Mouse (Mus musculus): ENCODE data around the gene Hbb-bh1. TPM values are rescaled to one million over a fixed set of nuclear protein-coding genes. Genes with fewer than 3 reads are reported as not detected.
"Not testable (repeated sequence)": the region's sequence is repeated elsewhere in the genome, so short reads cannot be mapped to it uniquely, and the experiment has no call there.

The Hbb-bh1 gene
- polyA plus RNA-seq, 1 experiment: 2.1 TPM

DNA sequence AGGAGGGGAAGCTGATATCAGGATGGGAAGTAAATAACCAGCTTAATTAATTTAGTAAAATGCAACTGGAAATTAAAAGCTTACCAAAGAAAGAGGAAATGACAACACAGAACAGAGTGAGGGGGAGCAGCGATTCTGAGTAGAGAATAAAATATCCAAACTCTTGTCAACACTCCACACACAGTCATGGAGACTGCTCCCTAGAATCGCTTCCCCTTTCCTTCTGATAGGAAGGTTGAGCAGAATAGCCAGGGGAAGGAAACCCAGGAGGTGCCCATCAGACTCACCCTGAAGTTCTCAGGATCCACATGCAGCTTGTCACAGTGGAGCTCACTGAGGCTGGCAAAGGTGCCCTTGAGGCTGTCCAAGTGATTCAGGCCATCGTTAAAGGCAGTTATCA, 29.8 kb downstream of the Hbb-bh1 start:
- DNase-seq (ENCODE audit: extremely low spot score in 1 of 2, low spot score in 1 of 2): not testable (repeated sequence)

DNA sequence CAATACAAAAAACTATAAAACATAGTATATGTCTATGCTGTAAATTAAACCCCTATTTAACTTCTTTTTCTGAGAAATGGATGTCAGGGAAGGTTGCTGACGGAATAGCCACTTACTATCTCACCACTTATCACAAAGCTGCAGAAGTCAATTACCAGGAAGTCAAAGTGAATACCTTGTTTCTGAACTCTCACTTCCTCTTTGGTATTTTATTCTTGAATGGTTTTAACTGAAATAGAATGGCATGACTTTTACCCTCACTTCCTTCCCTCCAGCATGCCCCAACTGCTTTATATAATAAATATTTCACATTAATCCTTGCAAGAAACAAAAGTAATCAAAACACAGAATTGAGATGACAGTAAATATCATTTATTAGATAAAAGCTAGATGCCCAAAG, 30.8 kb downstream of the Hbb-bh1 start:
- no peak for DNase-seq (ENCODE audit: extremely low spot score in 1 of 2, low spot score in 1 of 2)

DNA sequence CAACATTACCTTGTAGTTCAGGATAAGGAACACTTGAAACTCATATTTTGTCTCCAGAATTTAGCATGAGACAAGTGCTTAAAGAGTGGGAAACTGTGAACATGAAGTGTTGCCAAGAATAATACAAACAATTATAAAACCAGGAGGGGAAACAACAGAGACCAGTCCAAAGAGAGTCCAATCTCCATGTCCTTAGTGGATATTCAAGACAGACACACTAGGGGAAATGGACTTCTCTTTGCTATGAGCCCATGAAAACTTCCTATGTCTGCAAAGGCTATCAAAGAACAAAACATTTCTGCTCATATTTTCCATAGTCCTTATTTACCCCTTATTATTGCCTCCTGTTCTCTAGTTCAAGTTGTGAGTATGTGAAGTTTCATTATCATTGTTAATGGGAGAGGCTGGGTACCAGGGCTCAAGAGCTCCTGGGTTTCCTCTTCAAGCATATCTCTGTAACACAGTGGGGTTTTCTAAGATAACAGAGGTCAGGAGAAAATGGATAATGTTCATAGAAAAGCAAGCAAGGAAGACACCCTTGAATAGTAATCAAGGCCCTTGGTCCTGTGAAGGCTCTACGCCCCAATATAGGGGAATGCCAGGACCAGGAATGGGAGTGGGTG, 31.6 kb downstream of the Hbb-bh1 start:
- no peak for DNase-seq (ENCODE audit: extremely low spot score in 1 of 2, low spot score in 1 of 2)

DNA sequence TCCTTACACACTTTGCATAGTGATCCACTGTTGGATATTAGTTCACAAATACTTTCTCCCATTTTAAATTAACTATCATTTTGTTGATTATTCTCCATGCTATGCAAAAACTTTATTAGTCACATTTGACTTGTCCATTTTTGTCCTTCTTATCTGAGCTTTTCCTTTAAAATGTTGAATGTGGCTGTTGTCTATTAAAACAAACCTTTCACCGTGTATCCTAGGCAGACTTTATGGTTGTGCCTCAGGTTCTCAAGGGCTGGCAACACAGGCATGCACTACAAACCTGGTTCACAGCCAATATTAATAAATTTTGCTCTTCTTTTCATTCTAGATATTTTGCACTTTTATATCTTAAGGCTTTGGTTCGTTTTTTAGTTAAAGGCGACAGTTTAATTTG, 32.2 kb downstream of the Hbb-bh1 start:
- DNase-seq (ENCODE audit: extremely low spot score in 1 of 2, low spot score in 1 of 2): no peak

DNA sequence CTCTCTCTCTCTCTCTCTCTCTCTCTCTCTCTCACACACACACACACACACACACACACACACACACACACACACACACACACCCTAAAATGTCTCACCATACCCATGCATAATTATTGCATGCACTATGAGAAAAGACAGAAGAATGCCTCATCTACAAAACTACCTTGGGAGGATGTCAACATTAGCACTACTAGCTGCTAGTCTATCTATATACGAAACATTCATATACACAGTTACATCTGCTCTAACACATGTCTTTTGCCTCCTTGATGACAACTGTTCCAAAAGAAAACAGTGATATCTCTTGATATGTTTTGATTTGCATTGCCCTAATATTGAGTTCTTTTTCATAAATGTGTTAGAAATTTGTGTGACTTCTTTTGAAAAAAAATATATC, 32.7 kb downstream of the Hbb-bh1 start:
- DNase-seq (ENCODE audit: extremely low spot score in 1 of 2, low spot score in 1 of 2): no peak

DNA sequence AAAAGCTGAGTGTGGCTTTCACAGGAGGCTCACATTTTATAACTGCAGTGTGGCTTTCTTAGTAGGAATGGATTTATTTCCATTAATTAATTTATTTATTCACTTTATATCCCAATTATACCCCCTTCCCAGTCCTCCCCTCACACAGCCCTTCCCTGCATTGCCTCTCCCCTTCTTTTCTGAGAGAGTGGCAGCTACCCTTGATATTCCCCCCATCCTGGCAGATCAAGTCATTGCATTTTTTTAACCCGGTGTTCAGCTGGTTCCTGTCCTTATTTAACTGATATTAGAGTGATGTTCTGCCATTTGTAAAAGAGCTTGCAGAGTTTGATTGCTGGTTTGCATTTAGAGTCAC, 33.2 kb downstream of the Hbb-bh1 start:
- DNase-seq (ENCODE audit: extremely low spot score in 1 of 2, low spot score in 1 of 2): no peak

DNA sequence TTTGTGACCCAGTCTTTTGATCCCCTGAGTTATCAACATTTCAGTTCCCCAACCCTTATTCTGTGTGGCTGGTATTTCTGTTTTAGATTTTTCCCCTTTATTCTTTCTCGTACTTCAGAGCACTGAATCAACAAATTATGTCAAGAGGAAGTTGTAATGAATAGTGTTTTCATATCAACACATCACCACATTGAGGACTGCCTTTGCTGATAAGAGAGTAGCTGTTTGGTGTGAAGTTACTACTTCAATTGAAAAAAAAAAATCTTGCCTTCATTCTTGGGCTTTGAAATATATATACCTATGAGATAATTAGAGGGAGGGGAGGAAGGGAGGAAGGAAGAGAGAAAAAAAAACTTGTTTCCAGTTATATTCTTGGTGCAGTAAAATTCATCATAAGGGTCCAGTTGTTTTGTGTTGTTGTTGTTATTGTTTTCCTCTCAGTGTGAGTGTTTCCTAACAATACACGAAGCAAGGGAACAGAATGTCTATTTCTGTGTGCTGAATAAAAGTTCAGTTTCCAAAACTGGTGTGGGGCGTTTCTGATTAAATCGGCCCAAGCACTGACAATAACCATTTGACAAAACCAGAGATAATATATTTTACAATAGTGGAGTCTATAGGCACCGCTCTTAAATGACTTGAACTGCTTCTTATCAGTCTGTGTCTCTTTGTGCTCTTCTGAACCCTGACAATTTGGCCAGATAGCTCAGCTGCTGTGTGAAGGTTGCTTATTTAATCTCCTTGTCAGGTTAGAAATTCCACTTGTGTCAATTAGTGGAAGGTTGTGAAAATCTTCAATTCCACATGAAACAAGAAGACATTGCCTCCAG, 33.8 kb downstream of the Hbb-bh1 start:
- DNase-seq (ENCODE audit: extremely low spot score in 1 of 2, low spot score in 1 of 2): no peak

DNA sequence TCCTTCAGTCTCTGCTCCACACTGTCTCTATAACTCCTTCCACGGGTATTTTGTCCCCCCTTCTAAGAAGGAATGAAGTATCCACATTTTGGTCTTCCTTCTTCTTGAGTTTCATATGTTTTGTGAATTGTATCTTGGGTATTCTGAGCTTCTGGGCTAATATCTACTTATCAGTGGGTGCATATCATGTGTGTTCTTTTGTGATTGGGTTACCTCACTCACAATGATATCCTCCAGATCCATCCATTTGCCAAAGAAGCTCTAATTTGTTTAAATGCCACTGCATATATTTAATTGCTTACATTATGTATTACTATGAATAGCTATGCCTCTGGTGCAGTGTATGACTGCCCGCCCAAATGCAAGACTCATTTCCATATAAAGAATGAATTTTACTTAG, 34.8 kb downstream of the Hbb-bh1 start:
- DNase-seq (ENCODE audit: extremely low spot score in 1 of 2, low spot score in 1 of 2): not testable (repeated sequence)

DNA sequence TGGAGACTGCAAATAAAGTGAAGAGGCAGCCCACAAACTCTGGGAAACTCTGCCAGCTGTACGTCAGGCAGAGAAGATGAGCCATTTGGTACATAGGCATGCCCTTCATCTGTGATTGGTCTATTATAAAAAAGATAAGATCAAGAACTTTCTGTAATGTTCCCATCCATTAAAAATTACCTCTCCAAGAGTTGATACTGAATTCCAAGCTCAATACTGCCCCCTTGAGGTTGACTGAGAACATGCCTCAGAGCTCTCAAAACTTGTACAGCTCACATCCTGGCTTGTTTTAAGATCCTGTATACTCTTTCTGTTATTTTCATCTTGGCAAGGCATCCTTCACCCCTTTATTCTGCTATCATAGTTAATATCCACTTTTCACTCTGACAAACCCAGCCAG, 36.1 kb downstream of the Hbb-bh1 start:
- peak in 1 of 2 experiments; percentile 70 for DNase-seq (ENCODE audit: extremely low spot score in 1 of 2, low spot score in 1 of 2)

DNA sequence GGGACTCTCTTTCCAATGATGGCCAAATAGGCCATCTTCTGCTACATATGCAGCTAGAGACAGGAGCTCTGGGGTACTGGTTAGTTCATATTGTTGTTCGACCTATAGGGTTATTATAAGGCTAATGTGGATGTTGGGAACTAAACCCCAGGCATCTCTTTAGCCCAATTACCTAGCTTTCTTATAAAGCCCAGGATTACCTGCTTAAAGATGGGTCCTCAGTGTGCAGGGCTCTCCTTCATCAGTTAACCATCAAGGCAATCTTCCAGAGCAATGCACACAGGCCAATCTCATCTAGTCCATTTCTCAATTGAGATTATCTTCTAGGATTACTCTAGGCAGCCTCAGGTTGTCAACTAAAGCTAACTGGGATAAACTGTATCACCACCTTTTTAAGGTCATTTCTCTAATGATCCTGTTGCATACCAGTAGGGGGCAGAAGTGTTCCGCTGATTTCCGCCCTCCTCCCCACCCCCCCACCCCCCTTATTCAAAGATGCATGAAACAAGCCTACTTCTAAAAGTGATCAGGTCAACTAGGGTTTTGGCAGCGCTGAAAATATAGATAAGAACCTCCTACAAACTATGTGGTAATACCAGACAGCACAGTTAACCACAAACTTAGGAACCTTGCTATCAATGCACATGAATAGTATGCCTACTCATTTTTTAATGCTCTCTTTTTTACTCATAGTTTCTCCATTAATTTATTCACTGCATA, 50.1 kb downstream of the Hbb-bh1 start:
- DNase-seq (ENCODE audit: extremely low spot score in 1 of 2, low spot score in 1 of 2): no peak

DNA sequence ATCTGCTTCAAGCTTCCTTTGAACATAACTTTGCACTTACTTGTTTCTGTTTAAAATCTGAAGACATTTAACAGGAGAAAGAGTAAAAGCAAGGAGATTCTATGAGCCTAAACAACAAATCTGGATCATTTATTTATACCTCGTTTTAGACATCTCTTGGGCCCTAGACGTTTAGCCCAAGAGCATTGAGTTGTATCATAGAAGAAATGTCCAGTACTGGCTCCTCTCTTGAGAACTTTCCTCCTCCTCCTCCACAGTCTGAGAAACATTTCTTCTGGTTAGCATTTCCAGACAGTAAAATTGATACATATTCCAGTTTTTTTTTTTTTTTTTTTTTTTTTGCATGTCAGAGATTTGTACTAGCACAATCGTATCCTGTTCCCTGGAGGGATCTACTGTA, 51.2 kb downstream of the Hbb-bh1 start, which contains the start of gene Olfr67:
TSS of gene Olfr67 (minus strand) at position 101 of the 400 bp plus-strand sequence.
- no peak for DNase-seq (ENCODE audit: extremely low spot score in 1 of 2, low spot score in 1 of 2)

Other genes with a start within 250 kb of the Hbb-bh1 start
- not detected in 2 replicates for gene Olfr619, start 242.6 kb downstream of the Hbb-bh1 start, polyA plus RNA-seq (2012; rRNA removed)
- not detected in 2 replicates for gene Olfr620, start 230.6 kb downstream of the Hbb-bh1 start, polyA plus RNA-seq (2012; rRNA removed)
- gene Olfr622, start 200.5 kb downstream of the Hbb-bh1 start, polyA plus RNA-seq (2012; rRNA removed): not detected in 2 replicates
- not detected in 2 replicates for gene Olfr623, start 179.5 kb downstream of the Hbb-bh1 start, polyA plus RNA-seq (2012; rRNA removed)
- 0.02 TPM in 1 of 2 replicates, not detected in the other for gene Olfr624, start 172.0 kb downstream of the Hbb-bh1 start, polyA plus RNA-seq (2012; rRNA removed)
- gene Olfr625-ps1, start 160.4 kb downstream of the Hbb-bh1 start, polyA plus RNA-seq (2012; rRNA removed): not detected in 2 replicates
- not detected in 2 replicates for gene Olfr243, start 128.5 kb downstream of the Hbb-bh1 start, polyA plus RNA-seq (2012; rRNA removed)
- gene Olfr628, start 112.8 kb downstream of the Hbb-bh1 start, polyA plus RNA-seq (2012; rRNA removed): not detected in 2 replicates
- not detected in 2 replicates for gene Olfr629, start 98.2 kb downstream of the Hbb-bh1 start, polyA plus RNA-seq (2012; rRNA removed)
- gene Olfr630, start 85.8 kb downstream of the Hbb-bh1 start, polyA plus RNA-seq (2012; rRNA removed): not detected in 2 replicates
- not detected in 2 replicates for gene Olfr69, start 71.6 kb downstream of the Hbb-bh1 start, polyA plus RNA-seq (2012; rRNA removed)
- not detected in 2 replicates for gene Olfr68, start 63.5 kb downstream of the Hbb-bh1 start, polyA plus RNA-seq (2012; rRNA removed)
- gene Olfr67, start 51.3 kb downstream of the Hbb-bh1 start, polyA plus RNA-seq (2012; rRNA removed): not detected in 2 replicates
- gene Hbb-bt, start 29.2 kb downstream of the Hbb-bh1 start, polyA plus RNA-seq (2012; rRNA removed): 66.4 and 91.1 TPM in 2 replicates
- gene Hbb-bs, start 15.1 kb downstream of the Hbb-bh1 start, polyA plus RNA-seq (2012; rRNA removed): 468 and 610 TPM in 2 replicates
- not detected in 2 replicates for gene Hbb-bh2, start 2.6 kb downstream of the Hbb-bh1 start, polyA plus RNA-seq (2012; rRNA removed)
- 20.5 and 59.2 TPM in 2 replicates for gene Hbb-y, start 10.1 kb upstream of the Hbb-bh1 start, polyA plus RNA-seq (2012; rRNA removed)
- gene Olfr66, start 43.1 kb upstream of the Hbb-bh1 start, polyA plus RNA-seq (2012; rRNA removed): not detected in 2 replicates
- not detected in 2 replicates for gene Olfr64, start 51.3 kb upstream of the Hbb-bh1 start, polyA plus RNA-seq (2012; rRNA removed)
- not detected in 2 replicates for gene Olfr65, start 60.3 kb upstream of the Hbb-bh1 start, polyA plus RNA-seq (2012; rRNA removed)
- gene Olfr631, start 85.7 kb upstream of the Hbb-bh1 start, polyA plus RNA-seq (2012; rRNA removed): not detected in 2 replicates
- not detected in 2 replicates for gene Olfr632, start 91.2 kb upstream of the Hbb-bh1 start, polyA plus RNA-seq (2012; rRNA removed)
- not detected in 2 replicates for gene Olfr633, start 101.3 kb upstream of the Hbb-bh1 start, polyA plus RNA-seq (2012; rRNA removed)
- gene Olfr635, start 128.0 kb upstream of the Hbb-bh1 start, polyA plus RNA-seq (2012; rRNA removed): not detected in 2 replicates
- not detected in 2 replicates for gene Olfr638, start 155.6 kb upstream of the Hbb-bh1 start, polyA plus RNA-seq (2012; rRNA removed)
- not detected in 2 replicates for gene Olfr639, start 174.1 kb upstream of the Hbb-bh1 start, polyA plus RNA-seq (2012; rRNA removed)
- 0.11 TPM in 1 of 2 replicates, not detected in the other for gene Olfr640, start 182.4 kb upstream of the Hbb-bh1 start, polyA plus RNA-seq (2012; rRNA removed)
- not detected in 2 replicates for gene Olfr641, start 192.3 kb upstream of the Hbb-bh1 start, polyA plus RNA-seq (2012; rRNA removed)
- not detected in 2 replicates for gene Olfr642, start 209.5 kb upstream of the Hbb-bh1 start, polyA plus RNA-seq (2012; rRNA removed)
- gene 4930516K23Rik, start 218.3 kb upstream of the Hbb-bh1 start, polyA plus RNA-seq (2012; rRNA removed): not detected in 2 replicates
- gene Olfr644, start 228.7 kb upstream of the Hbb-bh1 start, polyA plus RNA-seq (2012; rRNA removed): 0.02 TPM in 1 of 2 replicates, not detected in the other
- not detected in 2 replicates for gene Olfr645, start 242.3 kb upstream of the Hbb-bh1 start, polyA plus RNA-seq (2012; rRNA removed)